Mouse (Mus musculus) neural tube, embryonic 15.5 days (tissue): Measurements from ENCODE around the gene Sox11. TPM values are rescaled to one million over a fixed set of nuclear protein-coding genes. Genes with fewer than 3 reads are reported as not detected.
A peak's percentile ranks its signal among the peaks of the same experiment; 100 is the strongest.

Experiments used
- ATAC-seq: fragments of 200-750 bp; cut with Nextera tagmentation; 2 replicates; pipeline ENCODE4 v1.8.0; 2017; ENCODE audit warnings: mild to moderate bottlenecking, moderate TSS enrichment, moderate library complexity; ENCODE audit not compliant: low FRiP score
- H3K27ac ChIP-seq: fragments of 300-500 bp; sonication (generic); replicated peaks from 2 replicates; pipeline ENCODE4 v1.5.1; 2015; ENCODE audit warnings: mild to moderate bottlenecking, inconsistent platforms
- H3K27me3 ChIP-seq: fragments of 300-500 bp; sonication (generic); replicated peaks from 2 replicates; pipeline ENCODE4 v1.6.1; 2015; ENCODE audit warnings: inconsistent platforms
- H3K36me3 ChIP-seq: fragments of 300-500 bp; sonication (generic); 2 replicates; pipeline ENCODE4 v1.6.1; 2015; ENCODE audit warnings: inconsistent platforms
- H3K4me1 ChIP-seq: fragments of 300-500 bp; sonication (generic); 2 replicates; pipeline ENCODE4 v1.6.1; 2015; ENCODE audit warnings: inconsistent platforms
- H3K4me2 ChIP-seq: fragments of 300-500 bp; sonication (generic); 2 replicates; pipeline ENCODE4 v1.6.1; 2015; ENCODE audit warnings: inconsistent platforms, mild to moderate bottlenecking, moderate library complexity
- H3K4me3 ChIP-seq: fragments of 300-500 bp; sonication (generic); replicated peaks from 2 replicates; pipeline ENCODE4 v1.5.1; 2015; ENCODE audit warnings: mild to moderate bottlenecking, inconsistent platforms
- H3K9ac ChIP-seq: fragments of 300-500 bp; sonication (generic); replicated peaks from 2 replicates; pipeline ENCODE4 v1.6.1; 2015; ENCODE audit warnings: mild to moderate bottlenecking, inconsistent platforms
- H3K9me3 ChIP-seq: fragments of 300-500 bp; sonication (generic); replicated peaks from 2 replicates; pipeline ENCODE4 v1.6.1; 2016; ENCODE audit warnings: inconsistent platforms
- WGBS: fragments of 180-500 bp; shearing (Covaris S2); methylation state at CpG from one replicate; pipeline ENCODE4 v1.1.7; 2015; ENCODE audit warnings: mixed read lengths; 5-methylcytosine and 5-hydroxymethylcytosine counted together
- polyA plus RNA-seq: library from polyadenylated mRNA; unstranded; fragments of >200 nt; fragmentation: Nextera tagmentation; extraction: Ambion mirVana; gene quantifications from 2 replicates; pipeline ENCODE4 v1.2.1, GENCODE M21; 2015

The Sox11 gene
- polyA plus RNA-seq, 1 experiment from 2014 or later = 197 TPM

DNA sequence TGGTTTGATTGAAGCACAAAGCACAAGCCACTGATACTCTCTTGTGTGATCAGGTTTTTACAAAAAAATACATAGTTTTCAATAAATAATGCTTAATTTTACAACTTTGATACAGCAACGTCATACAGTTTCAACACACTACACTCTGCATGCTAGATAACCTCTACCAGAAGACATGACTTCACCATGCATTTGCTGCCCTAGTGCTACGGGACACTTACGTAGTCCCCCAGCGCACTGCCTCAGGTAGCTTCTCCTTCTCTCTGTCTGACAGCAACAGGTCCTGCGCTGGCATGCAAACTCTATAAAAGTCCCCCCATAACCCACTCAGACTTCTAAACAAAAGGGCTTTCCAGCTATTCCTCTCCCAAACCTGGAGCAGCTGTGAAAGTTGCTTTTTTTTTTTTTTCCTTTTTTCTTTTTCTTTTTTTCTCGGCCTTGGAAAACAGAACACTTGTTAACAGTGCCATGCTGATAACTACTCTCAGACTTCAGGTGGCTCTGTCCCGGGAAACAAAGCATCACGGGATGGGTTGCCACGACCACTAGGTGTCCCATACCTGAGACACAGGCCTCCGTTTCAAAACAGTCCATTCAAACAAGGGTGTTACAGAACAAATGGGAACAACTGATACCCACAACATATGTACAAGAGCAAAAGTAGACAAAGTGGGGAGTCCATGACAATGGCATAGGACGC is 6.9 kb downstream of the Sox11 start:
- ATAC-seq = no peak
- Histone ChIP-seq H3K9me3 (no peaks in the 10 kb centered on the region), H3K4me3 (peak overlapping the region; percentile 82), H3K4me2 (peak overlapping the region; percentile 67), H3K4me1 (peaks cover 21% of the 10 kb centered on the region), H3K27me3 (no peaks in the 10 kb centered on the region), H3K27ac (no peak overlapping the region), H3K9ac (no peak overlapping the region), H3K36me3 (0 out of 2 replicates have a peak, but pooled peaks cover 4% of the 10 kb centered on the region)
- 52% methylated on average over 11 of the region's 11 CpGs for WGBS

DNA sequence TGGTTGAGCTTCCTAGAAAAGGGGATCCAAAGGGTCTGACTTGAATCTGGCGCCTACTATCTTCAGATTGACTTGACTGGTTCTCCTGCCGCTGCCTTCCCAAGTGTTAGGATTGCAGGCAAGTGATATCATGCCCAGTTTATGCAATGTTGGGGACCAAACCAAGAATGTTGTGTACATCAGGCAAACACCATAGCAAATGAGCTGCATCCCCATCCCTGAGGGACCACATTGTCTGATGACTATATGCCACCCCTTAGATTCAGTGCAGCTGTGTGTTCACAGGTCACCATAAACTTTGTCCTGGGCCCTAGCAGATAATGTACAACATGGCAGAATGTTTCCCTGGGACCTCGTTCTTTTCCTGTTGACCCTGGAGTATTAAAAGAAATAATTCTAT is 8.8 kb downstream of the Sox11 start:
- H3K27me3 ChIP-seq = no peaks in the 10 kb centered on the region
- no peak overlapping the region for H3K9ac ChIP-seq
- no peak overlapping the region for H3K4me3 ChIP-seq
- 78% methylated on average over 3 of the region's 3 CpGs for WGBS
- H3K4me2 ChIP-seq = no peak overlapping the region
- H3K27ac ChIP-seq = no peak overlapping the region
- no peak for ATAC-seq
- peaks cover 21% of the 10 kb centered on the region for H3K4me1 ChIP-seq
- H3K9me3 ChIP-seq = no peaks in the 10 kb centered on the region
- H3K36me3 ChIP-seq = 0 out of 2 replicates have a peak, but pooled peaks cover 4% of the 10 kb centered on the region

DNA sequence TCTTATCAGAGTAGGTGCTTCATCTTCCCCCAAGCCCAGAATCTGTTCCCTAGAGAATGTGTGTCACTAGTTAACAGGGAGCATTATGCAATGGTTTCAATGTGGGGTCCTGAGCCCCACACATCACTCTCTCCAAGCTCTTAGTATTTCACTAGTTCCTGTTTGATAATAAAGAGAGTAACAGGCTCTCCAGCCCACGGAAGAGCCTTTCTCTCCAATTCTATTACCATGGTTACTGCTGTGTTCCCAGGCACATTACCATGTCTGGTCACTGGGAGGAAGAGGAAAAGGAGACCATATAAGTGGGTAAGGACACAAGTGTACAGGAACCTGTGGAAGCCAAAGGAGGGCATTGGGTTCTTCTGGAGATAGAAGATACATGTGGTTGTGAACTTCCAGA is 19.0 kb downstream of the Sox11 start:
- WGBS = 15% methylated on average over 1 of the region's 1 CpGs
- H3K4me3 ChIP-seq = no peak overlapping the region
- no peak overlapping the region for H3K27ac ChIP-seq
- H3K9ac ChIP-seq = no peak overlapping the region
- H3K27me3 ChIP-seq = no peaks in the 10 kb centered on the region
- no peak for ATAC-seq
- no peaks in the 10 kb centered on the region for H3K4me1 ChIP-seq
- no peaks in the 10 kb centered on the region for H3K36me3 ChIP-seq
- no peaks in the 10 kb centered on the region for H3K9me3 ChIP-seq
- no peak overlapping the region for H3K4me2 ChIP-seq

DNA sequence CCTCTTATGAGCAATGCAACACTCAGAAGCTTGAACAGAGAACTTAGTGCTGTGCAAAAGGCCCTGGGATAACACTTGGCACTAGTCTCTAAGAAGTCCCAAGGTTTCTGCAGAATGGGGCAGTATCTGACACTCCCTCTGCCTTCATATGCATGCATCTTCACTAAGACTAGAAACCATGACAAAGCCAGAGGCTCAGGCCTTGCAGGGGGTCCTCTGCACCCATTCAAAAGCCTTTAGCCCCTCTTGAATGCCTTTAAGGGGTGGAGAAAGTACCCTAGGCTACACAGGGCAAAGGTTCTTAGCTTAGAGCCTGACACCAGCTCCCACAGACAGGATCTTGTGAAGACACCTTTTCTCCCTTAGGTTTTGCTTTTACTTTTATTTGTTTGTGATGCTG is 21.7 kb downstream of the Sox11 start:
- H3K9me3 ChIP-seq = no peaks in the 10 kb centered on the region
- H3K36me3 ChIP-seq = no peaks in the 10 kb centered on the region
- H3K9ac ChIP-seq = no peak overlapping the region
- H3K4me2 ChIP-seq = no peak overlapping the region
- H3K4me1 ChIP-seq = no peaks in the 10 kb centered on the region
- H3K27ac ChIP-seq = no peak overlapping the region
- no peak for ATAC-seq
- H3K27me3 ChIP-seq = no peaks in the 10 kb centered on the region
- no peak overlapping the region for H3K4me3 ChIP-seq

GRCm38 (mm10) chr12:27312985-27313384 is 29.4 kb downstream of the Sox11 start:
- Histone ChIP-seq H3K4me3 (no peak overlapping the region), H3K9ac (no peak overlapping the region), H3K4me1 (peaks cover 6% of the 10 kb centered on the region; the same call in 1 of the 2 replicates), H3K27ac (no peak overlapping the region), H3K36me3 (no peaks in the 10 kb centered on the region), H3K27me3 (no peaks in the 10 kb centered on the region), H3K9me3 (no peaks in the 10 kb centered on the region), H3K4me2 (no peak overlapping the region)
- no peak for ATAC-seq
- WGBS = 88% methylated on average over 8 of the region's 8 CpGs

DNA sequence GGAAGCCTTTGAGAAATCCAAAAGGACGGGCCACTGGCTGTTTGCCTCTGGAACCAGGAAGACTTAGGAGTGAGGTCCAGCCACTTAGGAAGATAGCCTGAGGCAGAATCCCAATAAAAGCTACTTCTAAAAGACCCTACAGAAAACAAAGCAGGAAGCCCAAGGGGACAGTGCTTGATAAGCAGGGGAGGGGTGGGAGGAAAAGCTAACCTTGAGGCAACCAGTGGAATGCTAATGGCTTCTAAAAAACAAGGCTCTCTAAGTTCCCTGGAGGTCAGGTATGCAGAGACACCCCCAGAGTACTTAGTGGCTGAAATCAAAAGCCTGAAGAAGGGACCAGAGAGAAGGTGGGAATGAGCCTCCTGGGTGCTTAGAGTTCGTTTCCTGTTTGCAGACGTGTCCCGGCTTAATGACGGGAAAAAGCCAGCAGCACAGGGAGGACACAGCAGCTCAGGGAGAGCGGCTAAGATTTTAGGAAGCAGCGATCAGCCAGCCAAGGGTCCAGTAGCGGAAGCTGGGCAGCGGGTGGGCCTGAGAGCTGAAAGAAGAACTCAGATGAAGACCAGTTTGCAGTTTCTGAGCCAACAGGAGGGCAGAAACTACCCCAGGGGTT is 30.4 kb downstream of the Sox11 start:
- H3K4me3 ChIP-seq = no peak overlapping the region
- no peaks in the 10 kb centered on the region for H3K27me3 ChIP-seq
- peaks cover 6% of the 10 kb centered on the region; the same call in 1 of the 2 replicates for H3K4me1 ChIP-seq
- no peak overlapping the region for H3K4me2 ChIP-seq
- H3K27ac ChIP-seq = no peak overlapping the region
- H3K9ac ChIP-seq = no peak overlapping the region
- 22% methylated on average over 9 of the region's 9 CpGs for WGBS
- H3K36me3 ChIP-seq = no peaks in the 10 kb centered on the region
- H3K9me3 ChIP-seq = no peaks in the 10 kb centered on the region
- no peak for ATAC-seq

DNA sequence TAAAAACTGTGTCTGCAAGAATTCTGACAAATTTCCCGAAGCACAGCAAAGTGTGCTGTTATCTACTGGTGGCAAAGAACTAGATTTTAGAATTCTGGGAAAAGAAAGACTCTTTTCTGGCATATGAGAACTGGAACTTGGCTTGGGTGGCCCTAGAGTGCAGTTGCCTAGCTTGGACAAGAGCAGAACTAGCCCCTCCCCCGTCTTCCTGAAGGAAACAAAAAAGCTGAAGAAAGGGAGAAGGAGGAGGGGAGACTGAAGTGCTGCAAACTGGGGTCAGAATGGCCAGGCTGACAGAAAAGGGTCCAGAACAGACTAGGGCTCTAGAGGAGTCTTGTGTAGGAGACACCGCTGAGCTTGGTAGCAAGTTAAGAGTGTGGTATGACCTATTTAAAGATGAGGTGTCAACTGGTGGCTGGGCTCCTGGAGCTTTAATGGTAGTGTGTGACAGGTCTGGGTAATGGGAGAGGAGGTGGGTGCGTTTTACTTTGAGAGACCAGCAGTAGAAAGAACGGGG is 31.0 kb downstream of the Sox11 start:
- WGBS = 37% methylated on average over 5 of the region's 5 CpGs

GRCm38 (mm10) chr12:27310703-27311102 is 31.7 kb downstream of the Sox11 start:
- 68% methylated on average over 13 of the region's 13 CpGs for WGBS
- Histone ChIP-seq H3K4me3 (no peak overlapping the region), H3K36me3 (no peaks in the 10 kb centered on the region), H3K27me3 (no peaks in the 10 kb centered on the region), H3K9me3 (no peaks in the 10 kb centered on the region), H3K4me2 (no peak overlapping the region), H3K9ac (no peak overlapping the region), H3K27ac (no peak overlapping the region), H3K4me1 (peaks cover 6% of the 10 kb centered on the region; the same call in 1 of the 2 replicates)
- no peak for ATAC-seq

More for the DNA sequence above, 31.0 kb downstream of the Sox11 start:
- ATAC-seq = no peak
- Histone ChIP-seq H3K4me1 (peaks cover 6% of the 10 kb centered on the region; the same call in 1 of the 2 replicates), H3K27me3 (no peaks in the 10 kb centered on the region), H3K27ac (no peak overlapping the region), H3K4me3 (no peak overlapping the region), H3K4me2 (no peak overlapping the region), H3K36me3 (no peaks in the 10 kb centered on the region), H3K9me3 (no peaks in the 10 kb centered on the region), H3K9ac (no peak overlapping the region)

DNA sequence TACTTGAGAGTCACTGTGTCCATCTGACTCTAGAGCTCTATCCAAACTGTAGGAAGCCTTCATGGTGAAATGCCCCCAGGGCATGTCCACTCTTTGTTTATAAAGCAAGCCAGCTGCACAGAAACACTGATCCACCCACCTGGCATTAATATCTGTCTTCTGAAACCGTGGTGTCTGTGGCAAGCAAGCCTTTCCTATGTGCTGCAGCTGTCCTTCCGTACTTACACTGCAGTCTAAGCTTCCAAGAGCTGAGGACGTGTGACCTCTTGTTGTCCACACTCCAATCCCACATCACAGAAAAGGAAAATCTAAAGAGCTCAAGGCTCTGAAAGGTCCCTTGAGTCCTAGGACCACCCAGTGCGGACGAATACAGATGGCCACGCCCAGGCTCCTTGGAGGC is 32.4 kb downstream of the Sox11 start:
- peaks cover 7% of the 10 kb centered on the region for H3K4me1 ChIP-seq
- H3K9me3 ChIP-seq = no peaks in the 10 kb centered on the region
- no peak overlapping the region for H3K9ac ChIP-seq
- H3K4me3 ChIP-seq = no peak overlapping the region
- H3K27me3 ChIP-seq = no peaks in the 10 kb centered on the region
- H3K36me3 ChIP-seq = no peaks in the 10 kb centered on the region
- no peak overlapping the region for H3K4me2 ChIP-seq
- no peak overlapping the region for H3K27ac ChIP-seq
- ATAC-seq = no peak
- 89% methylated on average over 6 of the region's 6 CpGs for WGBS

DNA sequence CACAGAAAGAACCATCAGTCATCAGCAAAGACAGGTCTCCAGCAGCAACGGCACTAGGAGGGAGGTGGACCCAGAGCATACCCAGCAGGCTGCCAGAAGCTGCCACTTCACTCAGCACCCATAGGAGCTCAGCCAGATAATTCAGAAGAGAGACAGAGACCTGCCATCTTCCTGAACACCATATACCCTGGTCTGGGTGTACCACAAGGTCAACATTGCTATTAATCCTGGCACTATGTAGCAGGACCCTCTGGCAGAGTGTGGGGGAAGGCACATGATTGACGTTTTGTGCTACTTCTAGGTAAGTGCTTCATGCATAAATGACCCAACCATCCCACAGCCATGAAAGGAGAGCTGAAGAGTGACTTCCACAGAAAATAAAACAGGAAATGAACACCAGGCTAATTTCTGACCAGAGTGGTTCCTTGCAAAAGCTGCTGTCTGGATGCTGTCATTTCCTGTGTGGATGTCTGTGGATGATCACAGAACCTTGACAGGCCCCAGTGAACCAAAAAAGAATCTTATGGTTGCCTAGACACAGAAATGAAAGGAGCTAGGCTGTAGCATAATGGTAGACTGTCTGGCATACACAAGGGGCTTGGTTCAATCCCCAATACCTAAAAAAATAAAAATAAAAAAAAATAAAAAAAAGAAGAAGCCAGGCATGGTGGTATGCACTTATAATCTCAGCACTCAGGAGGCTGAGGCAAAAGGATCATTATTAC is 37.5 kb downstream of the Sox11 start:
- H3K9ac ChIP-seq = no peak overlapping the region
- no peak overlapping the region for H3K27ac ChIP-seq
- no peak overlapping the region for H3K4me3 ChIP-seq
- H3K36me3 ChIP-seq = no peaks in the 10 kb centered on the region
- ATAC-seq = no peak
- H3K9me3 ChIP-seq = no peaks in the 10 kb centered on the region
- WGBS = 59% methylated on average over 2 of the region's 2 CpGs
- H3K4me2 ChIP-seq = no peak overlapping the region
- peaks cover 7% of the 10 kb centered on the region; the same call in 1 of the 2 replicates for H3K4me1 ChIP-seq
- no peaks in the 10 kb centered on the region for H3K27me3 ChIP-seq

DNA sequence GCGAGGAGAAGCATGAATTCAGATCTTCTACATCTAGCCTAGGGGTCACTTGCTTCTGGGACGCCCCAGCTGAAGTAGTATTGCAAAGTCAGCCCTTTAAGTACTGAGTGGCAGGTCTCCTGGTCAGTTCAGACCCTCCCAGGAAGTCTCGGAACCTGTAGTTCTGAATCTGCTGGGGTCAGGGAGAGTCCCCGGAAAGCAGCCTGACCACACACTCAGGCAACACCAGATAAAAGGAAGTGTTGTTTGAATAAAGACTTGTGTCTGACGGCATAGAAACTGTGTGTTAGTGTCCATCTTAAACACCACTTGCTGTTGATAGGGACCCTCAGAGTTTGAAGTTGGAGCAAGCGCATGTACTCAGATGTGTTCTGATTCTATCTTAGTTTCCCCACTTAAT is 39.2 kb downstream of the Sox11 start:
- H3K9ac ChIP-seq = no peak overlapping the region
- H3K36me3 ChIP-seq = no peaks in the 10 kb centered on the region
- no peak overlapping the region for H3K4me2 ChIP-seq
- ATAC-seq = no peak
- H3K4me3 ChIP-seq = no peak overlapping the region
- H3K4me1 ChIP-seq = peaks cover 7% of the 10 kb centered on the region; the same call in 1 of the 2 replicates
- no peaks in the 10 kb centered on the region for H3K9me3 ChIP-seq
- no peaks in the 10 kb centered on the region for H3K27me3 ChIP-seq
- no peak overlapping the region for H3K27ac ChIP-seq
- WGBS = 85% methylated on average over 6 of the region's 6 CpGs
